Mouse (Mus musculus): Measurements from ENCODE around the gene Cep295nl. TPM values are rescaled to one million over a fixed set of nuclear protein-coding genes. Genes with fewer than 3 reads are reported as not detected.
"Not testable (repeated sequence)": the region's sequence is repeated elsewhere in the genome, so short reads cannot be mapped to it uniquely, and the experiment has no call there.

Cep295nl gene
- not detected in 2 replicates for polyA plus RNA-seq (2012; ENCODE audit: insufficient read depth, low replicate concordance)

DNA sequence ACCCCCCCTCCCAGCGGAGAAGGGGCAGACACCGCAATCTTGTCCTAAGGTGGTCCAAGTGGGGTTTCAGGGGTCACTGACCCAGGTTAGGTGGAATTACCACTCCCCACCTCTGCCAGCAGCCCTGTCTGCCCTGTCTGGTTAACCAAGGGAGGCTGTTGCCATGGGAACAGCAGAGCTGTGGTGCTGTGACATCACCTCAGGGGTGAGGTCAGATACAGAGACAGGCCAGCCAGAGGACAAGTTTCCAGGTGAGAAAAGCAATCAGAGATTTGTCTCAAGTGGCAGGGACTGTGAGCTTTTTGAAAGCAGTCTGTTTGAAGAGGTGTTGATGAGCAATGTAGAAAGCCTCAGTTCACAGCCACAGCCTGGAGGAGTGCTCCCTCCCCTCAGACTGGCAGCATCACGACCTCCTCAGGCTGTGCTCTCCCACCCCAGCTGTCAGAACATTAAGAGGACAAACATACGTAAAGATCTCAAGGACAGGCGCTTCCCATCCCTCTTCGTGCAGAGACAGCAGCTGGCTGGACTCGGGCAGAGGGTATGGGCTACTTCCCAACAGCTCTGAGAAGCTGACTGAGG is at the start of gene Cep295nl:
Gene Cep295nl (minus strand): TSS at position 101 of the 582 bp plus-strand sequence.
- H3K27me3 ChIP-seq (replicated peaks), result peaks cover 87% of the 10 kb centered on the region
- TF ChIP-seq FLI1 (IDR thresholded peaks at IDR 0.05; ENCODE audit: low read length) (no peak), GATA1 (IDR thresholded peaks at IDR 0.05; ENCODE audit: borderline replicate concordance, low read length) (no peak)
- H3K4me3 ChIP-seq (replicated peaks), result no peak within 1 kb of the TSS
- H3K9me3 ChIP-seq, result no peaks in the 10 kb centered on the region
- H3K4me1 ChIP-seq, result peaks cover 2% of the 10 kb centered on the region
- no peaks in the 10 kb centered on the region for H3K36me3 ChIP-seq (replicated peaks; ENCODE audit: low read length)

DNA sequence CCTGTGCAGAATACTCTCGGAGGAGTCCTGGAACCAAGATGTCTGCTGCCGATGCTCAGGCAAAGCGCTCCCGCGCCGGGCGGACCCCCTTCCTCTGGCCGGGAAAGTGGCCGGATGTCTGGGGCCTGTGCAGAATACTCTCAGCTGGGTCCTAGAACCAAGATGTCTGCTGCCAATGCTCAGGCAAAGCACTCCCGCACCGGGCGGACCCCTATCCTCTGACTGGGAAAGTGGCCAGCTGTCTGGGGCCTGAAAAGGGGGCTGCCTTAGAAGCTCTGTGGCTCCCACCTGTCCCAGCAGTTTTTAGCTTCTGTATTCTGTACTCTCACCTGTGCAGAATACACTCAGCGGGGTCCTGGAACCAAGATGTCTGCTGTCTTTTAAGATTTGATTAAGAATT is 45.5 kb upstream of the Cep295nl start:
- not testable (repeated sequence) for H3K4me1 ChIP-seq; H3K27me3 ChIP-seq (replicated peaks); H3K4me3 ChIP-seq (replicated peaks); H3K9me3 ChIP-seq
- H3K36me3 ChIP-seq (replicated peaks; ENCODE audit: low read length), result peaks cover 25% of the 10 kb centered on the region

DNA sequence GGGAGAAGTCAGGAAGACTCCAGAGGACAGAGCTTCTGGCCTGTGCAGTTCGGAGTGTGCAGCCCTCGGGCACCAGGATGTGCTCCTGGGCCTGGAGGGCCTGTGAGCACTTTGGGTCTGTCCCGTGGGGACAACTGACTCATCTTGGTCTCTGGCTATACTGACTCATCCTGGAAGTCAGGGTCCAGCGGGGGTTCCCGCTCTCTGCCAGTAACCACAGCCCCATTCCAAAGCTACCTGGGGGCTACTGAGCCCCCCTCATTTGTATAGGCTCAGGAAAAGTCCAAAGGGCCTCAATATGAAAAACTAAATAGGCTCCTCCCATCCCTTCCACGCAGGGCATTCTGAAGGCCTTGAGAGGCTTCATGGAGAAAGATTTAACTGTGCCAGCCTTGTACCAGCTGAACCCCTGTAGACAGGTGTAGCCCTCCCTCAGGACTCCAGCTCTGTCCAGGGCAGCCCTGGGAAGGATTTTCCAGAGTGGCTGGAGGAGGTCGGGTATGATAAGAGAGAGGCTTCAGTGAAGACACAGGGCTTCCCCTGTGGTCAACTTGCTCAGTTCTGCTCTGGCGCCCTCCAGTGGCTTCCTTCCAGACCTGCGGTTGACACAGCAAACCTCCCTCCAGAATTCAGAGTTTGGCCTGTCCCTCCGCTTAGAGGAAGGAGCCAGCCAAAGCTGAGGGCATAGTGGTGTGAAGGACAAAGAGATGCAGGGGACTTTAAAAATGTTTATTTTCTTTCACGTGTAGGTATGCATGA is 37.1 kb upstream of the Cep295nl start:
- no peak overlapping the region for H3K4me3 ChIP-seq (replicated peaks)
- TF ChIP-seq FLI1 (IDR thresholded peaks at IDR 0.05; ENCODE audit: low read length), result no peak
- no peak for TF ChIP-seq GATA1 (IDR thresholded peaks at IDR 0.05; ENCODE audit: borderline replicate concordance, low read length)
- peaks cover 16% of the 10 kb centered on the region for H3K4me1 ChIP-seq
- H3K9me3 ChIP-seq, result peaks cover 7% of the 10 kb centered on the region
- H3K36me3 ChIP-seq (replicated peaks; ENCODE audit: low read length), result no peaks in the 10 kb centered on the region
- H3K27me3 ChIP-seq (replicated peaks), result peaks cover 36% of the 10 kb centered on the region

DNA sequence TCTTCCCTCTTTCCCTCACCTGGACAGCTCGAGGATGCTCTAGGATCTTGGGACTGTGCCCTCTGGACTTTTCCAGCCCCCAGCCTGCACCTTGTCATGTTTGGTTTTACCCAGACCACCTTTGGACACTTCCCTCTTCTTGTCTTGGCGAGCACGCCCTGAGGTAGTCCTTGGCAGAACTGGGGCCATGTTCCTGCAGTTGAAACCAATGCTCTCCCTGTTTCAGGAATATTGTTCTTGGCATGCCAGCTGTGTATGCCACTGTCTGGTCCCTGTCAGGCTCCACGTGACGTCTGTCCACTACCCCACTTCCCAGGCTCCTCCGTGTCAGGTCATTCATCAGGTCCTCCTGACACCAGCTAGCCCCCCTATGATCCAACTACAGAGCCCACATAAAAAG is 36.4 kb upstream of the Cep295nl start:
- Histone ChIP-seq H3K4me1 (peaks cover 16% of the 10 kb centered on the region), H3K27me3 (replicated peaks) (peaks cover 43% of the 10 kb centered on the region), H3K36me3 (replicated peaks; ENCODE audit: low read length) (no peaks in the 10 kb centered on the region), H3K9me3 (peaks cover 7% of the 10 kb centered on the region), H3K4me3 (replicated peaks) (no peak overlapping the region)
- TF ChIP-seq FLI1 (IDR thresholded peaks at IDR 0.05; ENCODE audit: low read length), result no peak
- no peak for TF ChIP-seq GATA1 (IDR thresholded peaks at IDR 0.05; ENCODE audit: borderline replicate concordance, low read length)

DNA sequence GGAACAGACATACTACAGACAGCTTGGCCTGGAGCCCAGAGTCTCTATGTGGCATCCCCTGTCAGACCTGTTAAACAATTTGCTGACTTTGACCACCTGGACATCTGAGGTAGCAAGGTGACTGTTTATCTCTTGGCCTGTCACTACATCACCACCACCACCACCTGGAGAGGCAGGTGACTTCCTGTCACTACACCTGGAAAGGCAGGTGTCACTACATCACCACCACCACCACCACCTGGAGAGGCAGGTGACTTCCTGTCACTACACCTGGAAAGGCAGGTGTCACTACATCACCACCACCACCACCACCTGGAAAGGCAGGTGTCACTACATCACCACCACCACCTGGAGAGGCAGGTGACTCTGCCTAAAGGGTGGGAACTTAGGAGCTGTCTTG is 34.0 kb upstream of the Cep295nl start:
- Histone ChIP-seq H3K27me3 (replicated peaks) (peaks cover 59% of the 10 kb centered on the region), H3K4me1 (peaks cover 16% of the 10 kb centered on the region)
- H3K9me3 ChIP-seq; H3K36me3 ChIP-seq (replicated peaks; ENCODE audit: low read length); H3K4me3 ChIP-seq (replicated peaks): not testable (repeated sequence)

DNA sequence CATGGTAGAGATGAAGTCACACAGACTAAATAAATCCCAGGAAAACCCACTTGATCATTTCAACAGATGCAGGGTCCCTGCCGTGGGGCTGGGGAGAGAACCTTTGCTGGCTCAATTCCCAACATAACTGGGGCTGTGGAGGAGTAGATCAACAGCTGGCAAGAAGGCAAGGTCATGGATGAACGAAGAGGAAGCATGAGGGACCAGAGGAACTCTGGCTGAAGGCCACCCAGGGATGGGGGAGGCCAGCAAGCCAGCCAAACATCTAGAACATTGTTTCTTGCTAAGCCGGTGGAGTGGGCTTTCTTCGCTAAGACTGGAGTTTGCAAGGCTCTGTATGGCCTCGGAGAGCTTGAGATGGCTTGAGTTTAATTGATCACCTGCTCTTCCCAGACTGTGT is 33.6 kb upstream of the Cep295nl start:
- Histone ChIP-seq H3K4me1 (peaks cover 16% of the 10 kb centered on the region), H3K9me3 (no peaks in the 10 kb centered on the region), H3K4me3 (replicated peaks) (no peak overlapping the region), H3K27me3 (replicated peaks) (peaks cover 64% of the 10 kb centered on the region), H3K36me3 (replicated peaks; ENCODE audit: low read length) (no peaks in the 10 kb centered on the region)
- TF ChIP-seq FLI1 (IDR thresholded peaks at IDR 0.05; ENCODE audit: low read length), result no peak
- TF ChIP-seq GATA1 (IDR thresholded peaks at IDR 0.05; ENCODE audit: borderline replicate concordance, low read length), result no peak

DNA sequence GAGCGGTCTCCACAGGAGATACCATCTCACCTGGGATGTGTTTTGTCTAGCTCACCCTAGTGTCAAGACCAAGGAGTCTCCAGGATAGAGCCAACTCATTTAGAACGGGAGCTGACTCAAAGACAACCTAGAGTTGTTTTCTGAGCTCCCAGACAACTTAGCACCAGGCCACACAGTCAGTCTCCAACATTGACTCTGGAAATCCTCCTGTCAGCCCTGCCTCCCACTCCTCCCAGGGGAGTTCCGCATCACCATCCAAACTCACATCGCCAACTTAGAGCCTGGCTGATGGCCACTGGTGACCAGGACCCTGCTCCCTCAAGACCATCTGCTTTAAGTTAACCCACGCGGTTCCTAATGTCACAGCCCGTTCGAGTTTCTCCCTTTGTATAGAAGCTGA is 33.2 kb upstream of the Cep295nl start:
- Histone ChIP-seq H3K9me3 (no peaks in the 10 kb centered on the region), H3K27me3 (replicated peaks) (peaks cover 67% of the 10 kb centered on the region), H3K4me3 (replicated peaks) (no peak overlapping the region), H3K4me1 (peaks cover 16% of the 10 kb centered on the region), H3K36me3 (replicated peaks; ENCODE audit: low read length) (no peaks in the 10 kb centered on the region)
- no peak for TF ChIP-seq GATA1 (IDR thresholded peaks at IDR 0.05; ENCODE audit: borderline replicate concordance, low read length)
- TF ChIP-seq FLI1 (IDR thresholded peaks at IDR 0.05; ENCODE audit: low read length), result no peak

DNA sequence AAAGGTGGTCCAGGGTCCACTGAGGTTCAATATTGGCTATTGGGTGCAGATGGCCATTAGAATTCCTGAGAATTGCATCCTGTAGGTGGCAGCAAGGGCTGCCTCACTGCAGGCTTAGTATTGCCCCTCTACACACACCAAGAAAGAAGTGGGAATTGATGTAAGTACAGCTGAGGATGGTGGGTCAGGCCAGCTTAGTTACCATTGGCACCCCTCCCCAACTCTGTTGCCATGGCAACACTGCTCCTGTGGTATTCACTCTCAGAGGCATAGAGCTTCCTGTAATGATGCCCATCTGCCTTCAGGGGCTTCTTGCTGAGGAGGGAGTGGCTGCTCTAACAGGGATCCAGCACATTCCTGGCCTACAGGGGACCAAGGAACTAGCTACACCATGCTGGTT is 32.7 kb upstream of the Cep295nl start:
- H3K4me3 ChIP-seq (replicated peaks), result no peak overlapping the region
- TF ChIP-seq FLI1 (IDR thresholded peaks at IDR 0.05; ENCODE audit: low read length) (no peak), GATA1 (IDR thresholded peaks at IDR 0.05; ENCODE audit: borderline replicate concordance, low read length) (no peak)
- H3K9me3 ChIP-seq, result no peaks in the 10 kb centered on the region
- no peaks in the 10 kb centered on the region for H3K36me3 ChIP-seq (replicated peaks; ENCODE audit: low read length)
- peaks cover 71% of the 10 kb centered on the region for H3K27me3 ChIP-seq (replicated peaks)
- peaks cover 14% of the 10 kb centered on the region for H3K4me1 ChIP-seq

DNA sequence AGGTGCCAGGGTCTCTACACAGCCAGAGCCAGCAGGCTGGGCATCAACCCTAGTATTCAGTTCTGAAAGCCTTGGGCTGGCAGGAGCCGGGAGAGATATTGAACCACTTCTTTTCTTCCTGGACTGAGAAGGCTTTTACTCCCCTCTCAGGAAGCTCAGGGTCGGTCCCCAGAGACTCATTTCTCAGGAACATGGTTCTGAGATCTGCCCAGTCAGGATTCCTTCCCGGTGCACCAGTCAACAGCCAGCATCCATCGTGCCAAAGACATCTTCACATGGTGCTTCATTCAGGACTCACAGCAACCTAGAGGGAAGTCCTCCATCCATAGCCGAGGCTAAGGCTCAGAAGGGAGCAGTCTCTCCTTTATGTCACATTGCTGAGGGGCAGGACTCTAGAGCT is 32.2 kb upstream of the Cep295nl start:
- Histone ChIP-seq H3K4me3 (replicated peaks) (no peak overlapping the region), H3K36me3 (replicated peaks; ENCODE audit: low read length) (no peaks in the 10 kb centered on the region), H3K9me3 (no peaks in the 10 kb centered on the region), H3K27me3 (replicated peaks) (peaks cover 74% of the 10 kb centered on the region), H3K4me1 (peaks cover 9% of the 10 kb centered on the region)
- TF ChIP-seq GATA1 (IDR thresholded peaks at IDR 0.05; ENCODE audit: borderline replicate concordance, low read length) (no peak), FLI1 (IDR thresholded peaks at IDR 0.05; ENCODE audit: low read length) (no peak)

DNA sequence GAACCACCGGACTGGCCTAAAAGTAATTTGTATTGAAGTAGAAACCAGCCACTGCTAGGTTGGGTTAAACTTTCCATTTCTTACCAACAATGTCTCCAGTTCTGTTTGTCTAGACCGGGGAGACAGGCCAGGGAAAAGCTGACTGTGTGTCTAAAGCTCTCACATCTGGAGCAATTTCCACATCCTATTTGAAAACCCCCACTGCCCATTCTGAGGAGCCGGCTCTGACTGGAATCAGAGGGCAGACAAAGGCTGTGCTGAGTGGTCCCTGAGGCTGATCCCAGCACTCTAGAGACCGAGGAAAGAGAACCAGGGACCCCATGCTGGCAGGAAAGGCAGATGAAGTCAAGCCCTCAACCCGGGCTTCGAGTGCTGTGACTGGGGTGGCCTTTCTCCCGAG is 30.3 kb upstream of the Cep295nl start:
- peaks cover 11% of the 10 kb centered on the region for H3K9me3 ChIP-seq
- peaks cover 71% of the 10 kb centered on the region for H3K27me3 ChIP-seq (replicated peaks)

More for the DNA sequence above, 30.3 kb upstream of the Cep295nl start:
- no peak for TF ChIP-seq GATA1 (IDR thresholded peaks at IDR 0.05; ENCODE audit: borderline replicate concordance, low read length)
- no peak for TF ChIP-seq FLI1 (IDR thresholded peaks at IDR 0.05; ENCODE audit: low read length)
- H3K4me1 ChIP-seq, result peaks cover 7% of the 10 kb centered on the region
- no peak overlapping the region for H3K4me3 ChIP-seq (replicated peaks)
- no peaks in the 10 kb centered on the region for H3K36me3 ChIP-seq (replicated peaks; ENCODE audit: low read length)

All from megakaryocyte, embryonic 14.5 days (primary cell).